Mouse (Mus musculus): ENCODE data around the gene Gm20388.

Gene Gm20388

DNA sequence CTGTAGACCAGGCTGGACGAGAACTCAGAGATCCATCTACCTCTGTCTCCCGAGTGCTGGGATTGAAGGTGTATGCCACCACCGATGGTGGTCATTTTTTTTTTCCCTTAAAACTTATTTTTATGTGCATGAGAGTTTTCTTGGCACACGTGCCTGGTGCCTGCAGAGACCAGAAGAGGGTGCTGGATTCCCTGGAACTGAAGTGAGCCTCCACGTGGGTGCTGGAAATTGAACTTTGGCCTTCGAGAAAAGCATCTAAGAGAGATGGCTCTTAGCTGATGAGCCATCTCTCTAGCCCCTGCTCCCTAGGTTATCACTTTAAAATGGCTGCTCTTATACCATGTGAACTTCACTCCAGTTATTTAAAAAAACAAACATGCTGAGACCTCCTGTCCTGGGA is 163.9 kb downstream of the Gm20388 start:
- DNase-seq (ENCODE audit: extremely low spot score, low read depth, low spot score): no peak

DNA sequence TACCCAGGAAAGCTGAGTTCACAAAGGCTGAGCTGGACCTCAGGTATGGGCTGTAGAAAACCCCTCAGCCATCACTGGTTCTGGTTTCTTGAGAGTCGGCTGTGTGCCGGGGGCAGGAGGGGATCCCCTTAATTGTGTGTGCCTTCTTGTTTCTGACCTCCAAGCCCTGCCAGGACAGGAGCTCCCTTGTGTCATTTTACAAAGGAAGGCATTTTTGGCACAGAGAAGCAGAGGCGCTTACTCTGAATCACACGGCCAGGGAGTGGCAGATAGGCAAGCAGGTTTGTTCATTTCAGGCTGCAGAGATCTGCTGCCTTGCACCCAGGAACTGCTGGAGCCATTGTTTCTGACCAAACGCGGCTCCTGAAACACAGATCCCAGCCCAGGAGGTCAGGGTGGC is 164.7 kb downstream of the Gm20388 start:
- DNase-seq (ENCODE audit: extremely low spot score, low read depth, low spot score): no peak

DNA sequence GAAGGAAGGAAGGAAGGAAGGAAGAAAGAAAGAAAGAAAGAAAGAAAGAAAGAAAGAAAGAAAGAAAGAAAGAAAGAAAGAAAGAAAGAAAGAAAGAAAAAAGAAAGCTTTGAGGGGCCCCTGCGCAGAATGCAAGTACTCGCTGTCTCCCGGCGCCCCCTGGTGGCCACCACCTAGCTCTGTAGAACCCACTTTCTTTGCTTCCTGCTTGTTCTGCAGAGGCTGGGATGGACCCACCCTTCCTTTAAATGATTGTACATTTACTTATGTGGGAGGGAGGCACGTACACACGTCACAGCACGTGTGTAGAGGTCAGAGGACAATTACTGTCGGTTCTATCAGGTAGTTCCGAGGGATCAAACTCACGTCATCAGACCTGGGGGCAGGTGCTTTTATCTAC is 167.4 kb downstream of the Gm20388 start:
- DNase-seq (ENCODE audit: extremely low spot score, low read depth, low spot score): no peak

DNA sequence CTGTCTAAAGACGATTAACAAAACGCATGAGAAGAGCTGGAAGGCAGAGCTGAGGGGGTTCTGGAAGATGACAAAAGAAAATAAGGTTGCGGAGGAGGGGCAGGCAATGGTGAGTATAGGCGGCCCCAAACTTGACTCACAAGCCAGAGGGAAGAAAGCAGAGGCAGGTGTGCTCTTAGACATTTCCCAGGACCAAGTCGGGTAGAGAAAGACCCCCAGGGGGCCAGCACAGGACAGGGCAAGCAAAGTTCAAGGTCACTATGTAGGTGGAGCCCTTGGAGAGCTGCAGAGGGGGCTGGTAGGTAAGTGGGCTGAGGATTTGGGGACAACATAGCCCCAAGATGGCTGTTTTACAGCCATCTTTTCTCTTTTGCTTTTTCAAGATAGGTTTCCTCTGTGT is 168.7 kb downstream of the Gm20388 start:
- DNase-seq (ENCODE audit: extremely low spot score, low read depth, low spot score): no peak

DNA sequence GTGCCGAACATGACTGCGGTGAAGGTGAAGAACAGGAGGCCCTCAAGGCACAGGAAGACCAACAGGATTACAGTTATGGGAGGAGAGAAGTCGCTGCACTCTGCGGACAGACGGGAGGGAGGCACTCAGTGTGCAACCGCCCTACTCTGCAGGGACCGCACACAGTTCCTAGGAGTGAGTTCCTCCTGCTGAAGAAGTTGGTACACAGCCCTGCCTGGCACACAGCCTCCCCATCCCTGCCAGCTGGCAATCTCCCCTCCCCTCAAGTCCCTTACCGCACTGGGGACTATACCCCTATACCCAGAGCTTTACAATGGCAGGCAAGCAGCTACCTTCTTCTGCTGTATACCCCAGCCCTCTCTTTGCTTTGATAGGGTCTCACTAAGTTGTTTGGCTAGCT is 172.6 kb downstream of the Gm20388 start:
- DNase-seq (ENCODE audit: extremely low spot score, low read depth, low spot score): no peak

DNA sequence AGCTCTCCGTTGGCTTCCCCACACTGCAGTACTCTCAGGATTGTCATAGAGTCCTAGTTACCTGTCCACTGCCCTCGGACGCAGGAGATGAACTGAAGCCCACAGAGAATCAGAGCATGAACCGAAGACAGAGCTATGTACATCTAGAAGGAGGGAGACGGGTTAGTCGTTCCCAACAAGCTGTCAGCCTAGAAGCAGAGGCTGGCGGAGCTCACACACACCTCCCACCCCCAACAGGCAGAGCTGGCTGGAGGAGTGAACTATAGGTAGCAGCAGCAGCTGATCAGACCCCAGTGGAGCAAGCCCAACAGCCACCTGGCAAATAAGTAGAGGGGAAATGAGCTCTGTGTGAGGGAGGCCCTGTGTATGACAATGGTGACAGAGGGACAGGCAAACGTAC is 174.1 kb downstream of the Gm20388 start:
- no peak for DNase-seq (ENCODE audit: extremely low spot score, low read depth, low spot score)

DNA sequence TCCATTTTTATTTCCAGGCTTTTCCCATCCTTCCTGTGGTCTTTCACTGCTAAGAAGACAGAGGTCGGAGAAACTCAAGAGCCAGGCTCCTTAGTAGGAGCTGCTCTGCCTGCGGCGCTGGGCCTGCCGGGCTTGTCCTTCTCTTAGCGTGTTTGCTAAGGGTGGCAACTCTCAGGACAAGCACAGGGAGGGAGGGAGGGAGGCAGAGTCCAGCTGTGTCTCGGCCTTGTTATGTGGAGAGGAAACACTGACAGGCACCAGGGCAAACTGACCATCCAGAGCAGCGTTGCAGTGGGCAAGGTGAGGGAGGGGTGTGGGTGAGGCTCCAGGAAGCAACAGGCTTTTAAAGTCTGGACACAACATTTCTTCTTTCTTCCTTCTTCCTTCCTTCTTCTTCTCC is 178.9 kb downstream of the Gm20388 start:
- no peak for DNase-seq (ENCODE audit: extremely low spot score, low read depth, low spot score)

DNA sequence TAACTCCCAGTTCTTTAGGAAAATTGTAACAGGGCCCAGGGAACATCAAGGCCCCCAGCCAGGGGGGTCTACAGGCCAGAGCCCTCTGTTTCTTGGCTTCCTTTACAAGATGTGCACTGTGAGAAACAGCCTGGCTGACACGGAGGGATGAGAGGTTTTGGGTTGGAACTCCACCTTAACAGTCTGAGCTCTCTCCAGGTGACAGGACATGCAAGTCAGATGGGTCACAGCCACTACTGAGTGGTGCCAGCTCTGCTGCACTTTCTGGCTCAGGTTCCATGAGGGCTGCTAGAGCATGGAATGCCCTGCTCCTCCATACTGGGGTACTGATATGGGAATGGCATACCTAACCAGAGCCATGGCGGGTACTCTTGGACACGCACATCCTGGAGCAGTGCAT is 180.4 kb downstream of the Gm20388 start:
- DNase-seq (ENCODE audit: extremely low spot score, low read depth, low spot score): no peak

DNA sequence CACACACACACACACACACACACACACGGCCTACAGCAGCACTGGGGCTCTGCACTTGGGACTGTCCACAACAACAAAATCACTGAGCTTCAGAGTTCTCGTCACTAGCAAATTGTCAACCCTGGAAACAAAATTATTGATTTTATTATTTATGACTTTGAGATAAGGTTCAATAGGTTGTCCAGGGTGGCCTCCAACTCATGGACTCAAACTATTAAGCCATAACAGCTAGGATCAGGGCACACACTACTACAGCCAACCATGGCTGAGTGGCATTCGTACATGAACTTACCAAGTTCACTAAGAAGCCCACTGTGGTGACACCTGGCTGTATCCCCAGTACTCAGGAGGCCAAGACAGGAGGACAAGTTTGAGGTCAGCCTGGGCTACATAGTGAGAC is 182.5 kb downstream of the Gm20388 start:
- DNase-seq (ENCODE audit: extremely low spot score, low read depth, low spot score): no peak

DNA sequence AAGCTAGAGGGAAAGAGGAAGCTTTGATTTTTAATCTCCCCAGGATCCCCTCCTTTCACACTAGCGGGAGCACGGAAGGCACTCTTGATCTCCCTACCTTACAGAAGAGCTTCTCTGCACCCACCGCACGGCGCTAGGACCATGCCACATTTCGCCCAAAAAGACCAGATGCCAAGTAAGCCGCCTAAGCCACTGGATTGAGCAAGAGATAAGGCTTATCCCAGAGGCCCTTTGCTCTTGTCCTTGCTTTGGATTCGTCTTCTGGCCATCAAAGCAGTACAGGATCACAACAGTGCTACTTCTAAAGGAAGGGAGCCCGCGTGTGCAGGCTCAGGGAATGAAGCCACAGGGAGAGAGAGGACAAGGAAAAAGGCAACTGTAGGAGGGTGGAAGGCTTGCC is 184.2 kb downstream of the Gm20388 start:
- DNase-seq (ENCODE audit: extremely low spot score, low read depth, low spot score): no peak

DNA sequence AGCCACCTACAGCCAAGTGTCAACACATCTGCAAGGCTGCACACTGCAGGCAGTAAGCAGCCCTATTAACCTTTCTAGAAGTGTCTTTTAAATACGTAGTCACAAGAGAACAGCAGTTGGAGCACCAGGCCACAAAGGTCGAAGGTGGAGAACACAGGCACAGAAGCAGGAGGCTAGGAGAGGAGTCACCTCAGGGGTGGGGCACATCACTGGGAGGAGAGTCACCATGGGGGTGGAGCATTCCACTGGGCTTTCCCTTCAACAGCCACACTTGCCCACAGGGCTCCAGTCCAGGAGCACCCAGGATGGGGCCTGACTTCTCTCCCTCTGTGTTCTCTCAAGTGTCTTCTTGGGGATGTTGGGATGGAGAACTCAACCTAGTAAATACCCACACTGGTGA is 185.8 kb downstream of the Gm20388 start:
- DNase-seq (ENCODE audit: extremely low spot score, low read depth, low spot score): no peak

DNA sequence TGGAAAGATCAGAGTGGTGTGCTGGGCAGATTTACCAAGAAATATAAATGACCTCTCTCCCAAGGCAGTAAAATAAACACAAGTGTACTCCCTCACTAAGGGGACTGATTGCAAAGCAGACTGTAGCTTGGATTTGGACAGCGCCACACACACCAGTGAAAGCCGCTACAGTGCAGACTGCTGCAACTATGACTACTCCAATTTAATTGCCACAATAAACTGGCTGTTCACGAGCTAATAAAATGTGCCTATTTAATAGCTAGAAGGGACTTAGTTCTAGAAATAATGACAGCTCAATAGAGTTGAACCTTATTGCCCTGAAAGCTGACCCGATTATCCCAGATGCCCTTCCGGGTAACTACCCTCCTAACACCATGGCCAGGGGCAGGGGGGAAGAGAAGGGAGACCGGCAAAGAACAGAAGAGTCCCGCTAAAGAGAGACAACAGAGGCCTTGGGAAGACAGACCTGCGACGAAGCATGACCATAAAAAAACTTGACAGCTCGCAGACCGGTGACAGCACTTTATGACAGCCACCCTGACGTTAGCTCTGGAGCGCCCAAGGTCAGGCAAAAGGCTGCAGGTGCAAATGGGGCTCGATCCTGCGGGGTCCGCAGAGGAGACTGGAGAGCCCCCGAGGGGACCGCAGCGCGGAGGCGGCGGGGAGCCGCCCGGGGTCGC is 189.9 kb downstream of the Gm20388 start:
- no peak for DNase-seq (ENCODE audit: extremely low spot score, low read depth, low spot score)

DNA sequence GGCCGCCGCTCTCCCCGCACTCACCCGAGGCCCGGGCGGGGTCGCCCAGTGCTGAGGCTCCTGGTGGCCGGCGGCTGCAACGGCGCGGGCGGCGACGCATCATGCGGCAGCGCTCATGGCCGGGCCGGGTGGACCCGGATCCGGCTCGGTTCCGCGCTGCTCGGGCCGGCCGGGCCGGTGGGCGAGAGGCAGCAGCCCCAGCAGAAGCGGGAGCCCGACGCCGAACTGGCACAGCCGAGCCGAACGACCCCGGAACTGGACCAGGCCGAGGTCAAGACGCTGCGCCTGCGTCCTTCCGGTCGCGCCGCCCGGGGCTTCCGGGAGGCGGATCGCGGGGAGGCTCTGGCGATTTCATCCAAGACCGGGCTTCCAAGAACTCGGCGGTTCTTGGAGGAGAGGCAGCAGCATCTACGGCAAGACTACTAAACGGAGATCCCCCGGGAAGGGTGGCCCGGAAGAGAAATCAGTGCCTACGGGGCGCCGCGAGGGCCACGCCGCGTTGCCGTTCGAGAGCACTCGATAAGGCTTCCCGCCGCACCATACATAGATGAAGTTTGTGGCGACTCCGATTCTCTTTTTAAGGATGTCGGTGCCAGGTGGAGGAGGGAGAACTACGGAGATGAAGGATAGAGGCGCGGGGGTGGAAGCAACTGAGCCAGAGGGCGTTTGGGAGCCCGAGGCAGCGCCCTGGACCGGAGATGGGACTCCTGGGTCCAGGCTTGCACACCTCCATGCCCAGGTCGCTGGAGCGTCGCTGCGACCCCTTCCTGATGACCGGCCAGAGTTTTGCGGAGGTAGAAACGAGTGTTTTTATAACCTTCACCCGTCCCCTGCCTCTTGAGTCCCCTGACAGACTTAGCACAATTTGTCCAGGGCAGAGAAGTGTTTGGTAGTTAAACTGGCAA is 190.7 kb downstream of the Gm20388 start, which contains the start of gene Zdhhc7:
Zdhhc7 (minus strand) TSS at position 415 of the 905 bp plus-strand sequence.
- DNase-seq (ENCODE audit: extremely low spot score, low read depth, low spot score): no peak

DNA sequence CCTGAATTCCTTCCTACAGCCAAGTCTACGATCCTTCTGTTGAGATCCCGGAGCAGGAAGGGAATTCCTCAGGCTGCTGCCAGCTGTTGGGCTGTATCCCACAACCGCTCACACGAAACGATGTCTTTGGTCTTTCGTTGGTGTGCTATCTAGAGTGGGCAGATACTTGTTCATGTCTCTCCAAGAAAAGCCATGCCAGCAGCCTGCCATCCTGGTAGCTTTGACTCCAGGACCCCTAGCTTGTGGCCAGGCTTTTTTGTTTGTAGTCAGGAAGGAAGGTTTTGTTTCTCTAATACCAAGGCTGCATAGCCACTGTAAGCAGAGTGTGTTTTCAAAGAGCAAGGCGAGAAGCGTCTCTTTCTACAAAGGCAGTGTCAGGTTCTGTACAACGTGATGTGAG is 193.3 kb downstream of the Gm20388 start:
- DNase-seq (ENCODE audit: extremely low spot score, low read depth, low spot score): no peak

DNA sequence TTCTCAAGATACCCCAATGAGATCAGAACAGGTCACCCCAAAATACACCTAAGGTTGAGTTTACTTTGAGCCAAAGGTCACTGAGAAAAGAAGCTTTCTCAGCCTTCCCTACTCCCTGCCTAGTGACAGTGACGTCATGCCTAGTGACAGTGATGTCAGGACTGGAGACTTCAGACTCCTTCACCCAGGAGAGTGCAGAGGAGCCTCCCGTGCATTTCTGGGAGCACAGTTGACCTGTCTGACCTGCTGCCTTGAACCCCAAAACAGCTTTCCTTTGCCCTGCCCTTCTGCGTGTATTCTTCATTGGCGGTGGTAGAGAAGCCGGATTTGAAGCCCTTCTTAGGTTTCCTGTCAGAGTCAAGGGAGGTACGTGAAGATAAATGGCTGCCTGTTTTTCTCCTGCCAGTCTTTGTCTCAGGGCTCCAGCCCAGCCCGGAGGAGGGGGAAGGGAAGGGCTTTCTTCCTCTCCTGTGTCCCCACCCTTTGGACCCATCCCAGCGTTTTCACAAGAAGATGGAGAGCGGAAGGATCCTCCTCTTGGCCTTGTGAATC is 194.2 kb downstream of the Gm20388 start:
- DNase-seq (ENCODE audit: extremely low spot score, low read depth, low spot score): no peak

DNA sequence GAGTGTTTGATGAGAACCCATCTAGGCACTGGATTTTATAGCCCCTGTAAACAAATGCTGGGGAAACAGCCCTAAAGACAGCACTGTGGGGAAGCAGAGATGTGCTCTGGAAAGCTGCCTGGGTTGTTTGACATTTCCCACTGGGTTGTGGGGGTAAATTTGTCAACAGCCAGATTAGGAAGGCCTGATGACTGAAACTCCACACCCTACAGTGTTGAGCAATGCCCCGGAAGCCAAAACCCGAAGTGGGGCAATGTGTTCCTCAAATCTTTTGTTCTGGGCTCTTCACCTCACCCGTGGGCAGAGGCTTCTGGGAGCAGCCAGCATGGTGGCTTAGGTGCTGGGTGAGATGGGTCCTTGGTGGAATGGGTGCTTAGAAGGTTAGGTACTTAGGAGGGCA is 198.5 kb downstream of the Gm20388 start:
- DNase-seq (ENCODE audit: extremely low spot score, low read depth, low spot score): no peak

DNA sequence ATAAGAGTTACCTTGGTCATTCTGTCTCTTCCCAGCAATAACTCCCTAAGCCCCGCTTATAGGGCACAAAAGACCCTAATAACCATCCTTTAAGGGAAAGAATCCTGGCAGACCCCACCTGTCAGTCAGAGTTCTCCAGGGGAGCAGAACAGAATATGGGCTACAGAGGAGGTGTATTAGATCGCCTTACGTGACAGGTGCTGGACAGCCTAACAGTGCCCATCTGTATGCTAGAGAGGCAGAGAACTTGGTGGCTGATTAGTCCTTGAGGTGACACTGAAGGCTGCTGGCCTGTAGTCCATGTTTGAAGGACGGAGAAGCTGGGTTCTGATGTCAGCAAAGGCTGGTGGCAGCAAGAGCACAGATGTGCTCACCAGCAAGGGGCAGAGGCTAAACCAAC is 200.3 kb downstream of the Gm20388 start:
- DNase-seq (ENCODE audit: extremely low spot score, low read depth, low spot score): no peak

DNA sequence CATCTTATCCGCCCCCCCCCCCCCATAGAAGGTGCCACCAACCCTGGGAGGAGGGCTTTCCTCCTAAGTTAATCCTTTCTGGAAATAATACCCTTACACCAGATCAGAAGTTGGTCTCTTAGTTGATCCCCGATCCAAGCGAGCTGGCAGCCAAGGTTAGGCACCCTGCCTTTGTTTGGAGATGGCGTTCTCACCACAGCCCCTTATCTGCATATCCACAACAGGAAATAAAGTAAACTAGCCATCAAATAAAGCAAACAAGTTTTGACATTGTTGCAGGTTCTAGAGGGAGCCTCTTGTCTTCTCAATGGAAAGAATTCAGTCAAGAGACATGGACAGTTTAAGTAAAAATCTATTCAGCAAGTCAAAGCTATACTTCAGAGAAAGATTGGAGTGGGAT is 200.7 kb downstream of the Gm20388 start:
- DNase-seq (ENCODE audit: extremely low spot score, low read depth, low spot score): no peak

DNA sequence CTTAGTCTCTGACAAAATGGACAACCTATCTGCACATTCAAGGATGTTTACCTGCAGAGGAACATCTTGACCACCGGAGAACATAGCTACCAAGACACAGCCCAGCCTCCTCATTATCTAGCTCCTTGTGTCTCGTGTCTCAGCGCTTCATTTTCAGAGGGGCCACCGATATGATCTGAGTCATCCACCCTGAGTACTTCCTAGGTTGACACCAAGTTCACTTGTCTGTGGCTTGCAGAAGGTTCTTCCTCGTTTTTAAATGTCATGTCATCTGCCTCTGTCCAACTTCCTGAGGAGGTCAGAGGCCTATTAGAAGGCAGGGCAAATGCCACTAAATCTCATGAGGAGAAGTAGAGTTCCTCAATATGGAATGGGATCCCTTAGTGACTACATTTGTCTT is 201.9 kb downstream of the Gm20388 start:
- no peak for DNase-seq (ENCODE audit: extremely low spot score, low read depth, low spot score)

DNA sequence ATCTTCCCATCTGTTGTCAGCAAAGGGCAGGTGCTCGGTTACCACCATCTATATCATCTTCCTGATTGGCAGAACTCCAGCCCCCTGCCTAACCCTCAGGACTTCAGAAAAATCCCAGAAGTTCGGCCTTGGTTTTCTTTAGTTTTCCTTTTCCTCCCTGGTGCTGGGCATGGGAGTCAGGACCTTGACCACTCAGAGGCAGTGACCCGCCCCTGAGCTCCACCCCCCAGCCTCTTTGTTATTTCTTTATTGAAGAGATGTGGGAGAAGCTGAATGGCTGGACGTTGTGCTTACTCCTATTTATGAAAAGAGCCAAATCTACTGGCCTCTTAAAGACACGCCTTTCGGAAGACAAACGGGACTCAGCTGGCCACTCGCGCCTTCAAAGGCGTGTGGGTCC is 202.7 kb downstream of the Gm20388 start:
- no peak for DNase-seq (ENCODE audit: extremely low spot score, low read depth, low spot score)

DNA sequence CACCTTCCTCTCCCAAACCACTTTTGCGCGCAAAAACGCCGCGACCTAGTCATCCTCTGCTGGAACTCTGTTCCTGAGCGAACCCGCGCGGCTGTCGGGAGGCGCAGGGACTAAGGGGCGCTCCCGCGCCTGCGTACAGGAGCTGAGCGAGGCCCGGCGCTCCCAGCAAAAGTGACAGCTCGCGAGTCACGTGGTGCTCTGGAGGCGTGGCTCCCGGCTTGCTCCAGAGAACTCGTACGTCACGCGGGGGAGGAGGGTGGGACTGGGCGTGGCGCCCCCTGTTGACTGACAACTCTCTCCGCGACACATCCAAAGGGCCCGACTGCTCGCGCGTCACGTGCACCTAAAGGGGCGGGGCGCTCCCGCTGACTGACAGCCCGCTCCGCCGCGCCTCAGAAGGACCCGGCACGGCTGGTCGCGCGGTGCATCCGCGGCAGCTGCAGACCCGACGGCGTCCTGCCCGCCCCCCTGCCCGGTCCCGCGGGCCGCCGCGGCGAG is 203.2 kb downstream of the Gm20388 start, which contains the start of gene 6430548M08Rik:
6430548M08Rik (plus strand) TSS at position 395 of the 498 bp plus-strand sequence.
- peak; percentile 97 for DNase-seq (ENCODE audit: extremely low spot score, low read depth, low spot score)

DNA sequence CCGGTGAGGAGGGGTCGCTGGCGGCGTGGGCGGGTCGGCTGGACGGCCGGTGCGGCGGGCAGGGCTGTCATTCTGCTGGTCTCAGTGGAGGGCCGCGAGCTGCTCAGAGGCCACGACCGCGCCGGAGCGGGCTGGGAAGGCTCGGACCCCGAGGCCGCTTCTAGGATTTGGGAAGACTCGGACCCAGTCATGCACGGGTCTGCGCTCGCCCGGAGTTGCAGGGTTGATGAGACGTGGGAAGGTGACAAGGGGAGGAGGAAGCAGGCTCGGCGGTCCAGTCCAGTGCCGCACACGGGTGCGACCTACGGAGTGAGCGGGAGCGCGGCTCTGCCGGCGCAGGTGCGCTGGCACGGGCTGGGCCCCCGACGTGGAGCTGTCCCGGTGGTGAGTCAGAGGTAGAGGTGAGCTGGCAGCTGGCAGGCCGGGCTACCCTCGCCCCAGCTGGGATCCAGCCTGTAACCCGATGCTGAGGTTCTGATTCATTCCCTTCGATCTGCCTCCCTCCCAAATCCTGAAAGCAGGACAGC is 203.7 kb downstream of the Gm20388 start:
- DNase-seq (ENCODE audit: extremely low spot score, low read depth, low spot score): no peak
